Mouse (Mus musculus): Measurements from ENCODE around the gene Olfr1459. TPM values are rescaled to one million over a fixed set of nuclear protein-coding genes. Genes with fewer than 3 reads are reported as not detected.

Gene Olfr1459
- under 1 TPM in 1 of 2 experiments, not detected in 1; 0.05 TPM for polyA plus RNA-seq (2017; shearing (Covaris generic))

DNA sequence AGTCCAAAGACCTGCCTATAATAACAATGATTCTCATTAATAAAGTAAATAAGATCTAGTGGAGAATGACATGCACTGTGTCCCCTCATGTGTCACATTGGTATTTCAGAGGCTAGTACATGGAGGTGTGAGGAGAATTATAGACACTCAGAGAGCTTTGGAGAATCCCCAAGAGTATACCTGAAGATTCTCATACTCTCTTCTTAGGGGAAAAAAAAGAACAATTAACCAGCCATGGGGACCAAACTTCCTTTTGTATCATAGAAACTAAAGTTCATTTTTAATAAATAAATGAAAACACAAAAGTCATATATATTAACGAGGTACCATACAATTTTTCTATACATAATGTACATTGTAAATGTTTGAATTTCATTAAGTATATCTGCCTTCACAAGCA is at the start of gene Olfr1459:
Gene Olfr1459 (minus strand): TSS at position 101 of the 400 bp plus-strand sequence.
- no peak for ATAC-seq

GRCm38 (mm10) chr19:13185434-13185833 is 36.1 kb upstream of the Olfr1459 start, which contains the start of gene Olfr1462:
Olfr1462 (plus strand) TSS chr19:13185734.
- ATAC-seq = no peak

DNA sequence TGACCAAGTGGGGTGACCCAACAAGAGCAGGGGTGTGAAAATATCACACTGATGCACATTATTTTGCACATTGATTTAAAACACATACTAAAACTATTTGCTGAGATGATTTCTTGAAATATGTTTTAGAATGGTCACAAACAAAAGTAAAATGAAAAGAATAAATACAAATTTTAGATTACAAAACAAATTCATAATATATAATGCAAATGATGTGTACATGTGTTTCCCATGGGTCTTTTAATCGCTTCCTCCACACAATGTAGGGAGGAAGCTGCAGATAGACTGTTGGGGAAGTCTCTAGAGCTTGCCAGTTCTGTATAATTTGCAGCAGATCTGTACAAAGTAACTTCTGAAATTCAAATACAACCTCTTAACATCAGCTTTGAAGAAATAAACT is 13.4 kb upstream of the Olfr1459 start, which contains the start of gene Olfr1461:
Gene Olfr1461 (plus strand): TSS at position 301 of the 400 bp plus-strand sequence.
- no peak for ATAC-seq

DNA sequence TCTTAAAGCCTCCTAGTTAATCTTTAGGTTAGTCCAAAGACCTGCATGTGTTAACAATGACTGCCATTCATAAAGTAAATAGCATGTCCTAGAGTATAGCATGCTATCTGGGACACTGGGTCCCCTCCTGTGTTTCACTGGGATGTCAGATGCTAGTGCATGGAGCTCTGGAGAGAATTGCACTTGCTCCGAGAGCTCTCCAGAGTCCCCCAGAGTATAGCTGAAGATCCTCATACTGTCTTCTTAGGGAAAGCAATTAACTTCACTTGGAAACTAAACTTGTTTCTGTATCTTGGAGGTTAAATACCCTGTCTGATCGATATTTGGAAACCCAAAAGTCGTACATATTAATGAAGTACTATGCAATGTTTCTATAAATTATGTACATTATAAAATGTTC is 42.7 kb downstream of the Olfr1459 start, which contains the start of gene Olfr1458:
Gene Olfr1458 (minus strand): TSS at position 101 of the 400 bp plus-strand sequence.
- ATAC-seq = no peak

DNA sequence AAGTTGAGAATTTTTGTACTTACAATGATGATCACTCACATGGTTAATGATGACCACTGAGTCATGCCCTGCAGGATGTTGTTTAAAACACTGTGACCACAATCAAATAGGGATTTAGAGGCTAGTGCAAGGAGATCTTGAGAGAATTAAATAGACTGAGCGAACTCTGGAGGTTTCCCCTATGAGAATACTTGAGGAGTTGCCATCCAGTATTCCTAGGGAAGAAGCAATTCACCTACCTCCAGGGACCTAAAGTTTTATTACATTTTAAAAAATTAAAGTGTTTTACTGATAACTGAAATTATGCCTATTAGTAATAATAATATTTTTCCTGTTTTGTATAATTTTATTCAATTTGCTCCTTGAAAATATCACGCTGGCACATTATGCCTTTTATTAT is 51.6 kb downstream of the Olfr1459 start, which contains the start of gene Olfr1457:
Gene Olfr1457 (minus strand): TSS at position 101 of the 400 bp plus-strand sequence.
- ATAC-seq = no peak

DNA sequence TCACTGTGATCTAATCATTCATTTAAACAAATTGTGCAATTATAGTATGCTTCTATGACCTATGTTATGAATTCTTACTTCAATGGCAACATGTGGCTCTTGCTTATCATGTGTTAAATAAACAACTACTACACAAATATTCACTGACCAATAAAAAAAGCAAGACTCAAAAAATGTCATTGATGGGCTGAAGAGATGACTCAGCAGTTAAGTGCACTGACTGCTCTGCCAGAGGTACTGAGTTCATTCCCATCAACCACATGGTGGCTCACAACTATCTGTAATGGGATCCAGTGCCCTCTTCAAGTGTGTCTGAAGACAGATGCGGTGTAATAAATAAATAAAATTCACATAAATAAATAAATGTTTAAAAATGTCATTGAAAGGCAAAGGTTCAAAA is 55.4 kb downstream of the Olfr1459 start:
- no peak for ATAC-seq

Other genes starting within 250 kb of the Olfr1459 start
- gene Olfr1447, start 245.8 kb downstream of the Olfr1459 start, polyA plus RNA-seq (2017; shearing (Covaris generic)) = not detected
- not detected for gene Olfr1448, start 225.1 kb downstream of the Olfr1459 start, polyA plus RNA-seq (2017; shearing (Covaris generic))
- gene Olfr1449, start 218.7 kb downstream of the Olfr1459 start, polyA plus RNA-seq (2017; shearing (Covaris generic)) = not detected
- not detected for gene Olfr1450, start 199.3 kb downstream of the Olfr1459 start, polyA plus RNA-seq (2017; shearing (Covaris generic))
- under 1 TPM in 1 of 2 experiments, not detected in 1; 0.44 TPM for gene Olfr1451, start 154.5 kb downstream of the Olfr1459 start, polyA plus RNA-seq (2017; shearing (Covaris generic))
- not detected for gene Olfr1453, start 121.2 kb downstream of the Olfr1459 start, polyA plus RNA-seq (2017; shearing (Covaris generic))
- not detected for gene Olfr1454, start 88.9 kb downstream of the Olfr1459 start, polyA plus RNA-seq (2017; shearing (Covaris generic))
- not detected for gene Olfr1457, start 51.7 kb downstream of the Olfr1459 start, polyA plus RNA-seq (2017; shearing (Covaris generic))
- gene Olfr1458, start 42.8 kb downstream of the Olfr1459 start, polyA plus RNA-seq (2017; shearing (Covaris generic)) = not detected
- not detected for gene Olfr1461, start 13.5 kb upstream of the Olfr1459 start, polyA plus RNA-seq (2017; shearing (Covaris generic))
- gene Olfr1462, start 36.2 kb upstream of the Olfr1459 start, polyA plus RNA-seq (2017; shearing (Covaris generic)) = not detected
- not detected for gene Olfr1463, start 81.8 kb upstream of the Olfr1459 start, polyA plus RNA-seq (2017; shearing (Covaris generic))
- not detected for gene Olfr1465, start 166.0 kb upstream of the Olfr1459 start, polyA plus RNA-seq (2017; shearing (Covaris generic))
- gene Olfr1466, start 189.3 kb upstream of the Olfr1459 start, polyA plus RNA-seq (2017; shearing (Covaris generic)) = not detected
- not detected for gene Olfr1467, start 212.7 kb upstream of the Olfr1459 start, polyA plus RNA-seq (2017; shearing (Covaris generic))

Measured in CD4-positive, CD25-positive, alpha-beta regulatory T cell, adult 4 months (primary cell).